Mouse (Mus musculus) forebrain, postnatal 0 days (tissue): ENCODE results near the gene Exosc6. TPM values are rescaled to one million over a fixed set of nuclear protein-coding genes. Genes with fewer than 3 reads are reported as not detected.

ENCODE experiments used
- microRNA-seq, 2 experiments: library from miRNA; unstranded; fragments of <30 nt; microRNA quantifications; one replicate each; pipeline ENCODE4; 2016
- polyA plus RNA-seq: library from polyadenylated mRNA; unstranded; fragments of >200 nt; fragmentation: Nextera tagmentation; extraction: Ambion mirVana; gene quantifications from 2 replicates; pipeline ENCODE4 v1.2.1, GENCODE M21; 2015
- total RNA-seq: library from RNA; depleted of rRNA; stranded (reverse); fragments of >200 nt; gene quantifications from 2 replicates; pipeline ENCODE4 v1.2.3, GENCODE M21; 2014; rRNA removed

Exosc6 gene
- total and polyA plus RNA-seq, 2 experiments from 2014 or later: not detected

Small RNA genes within 50 kb of the gene (microRNA-seq; reads per million reads assigned to microRNA genes)
- gene Gm24103 (0 reads per million in 2 experiments), gene Mir3473d (0.12 to 0.39 reads per million in 2 experiments)

Other genes starting within 250 kb of the Exosc6 start
- gene Cog4, start 209.7 kb upstream of the Exosc6 start, total RNA-seq: 50.5 and 63.5 TPM in 2 replicates
- gene Cog4, start 209.7 kb upstream of the Exosc6 start, polyA plus RNA-seq: 35.2 and 45.3 TPM in 2 replicates
- gene Sf3b3, start 209.6 kb upstream of the Exosc6 start, total RNA-seq: 80.3 and 99.2 TPM in 2 replicates
- gene Sf3b3, start 209.6 kb upstream of the Exosc6 start, polyA plus RNA-seq: 52.9 and 64.8 TPM in 2 replicates
- 8.8 and 12.4 TPM in 2 replicates for gene Fuk, start 153.9 kb upstream of the Exosc6 start, total RNA-seq
- 3.5 and 4.5 TPM in 2 replicates for gene Fuk, start 153.9 kb upstream of the Exosc6 start, polyA plus RNA-seq
- gene St3gal2, start 136.4 kb upstream of the Exosc6 start, total RNA-seq: 27.4 and 30.7 TPM in 2 replicates
- gene St3gal2, start 136.4 kb upstream of the Exosc6 start, polyA plus RNA-seq: 16.0 and 22.1 TPM in 2 replicates
- 32.5 and 44.3 TPM in 2 replicates for gene Ddx19a, start 58.5 kb upstream of the Exosc6 start, total RNA-seq
- gene Ddx19a, start 58.5 kb upstream of the Exosc6 start, polyA plus RNA-seq: 14.3 and 15.0 TPM in 2 replicates
- gene Ddx19b, start 24.6 kb upstream of the Exosc6 start, total RNA-seq: 12.5 and 16.8 TPM in 2 replicates
- gene Ddx19b, start 24.6 kb upstream of the Exosc6 start, polyA plus RNA-seq: 4.9 and 5.5 TPM in 2 replicates
- gene Aars, start 23.2 kb upstream of the Exosc6 start, total RNA-seq: 79.3 and 106 TPM in 2 replicates
- 67.4 and 74.5 TPM in 2 replicates for gene Aars, start 23.2 kb upstream of the Exosc6 start, polyA plus RNA-seq
- gene Clec18a, start 36.1 kb downstream of the Exosc6 start, total RNA-seq: 0.33 and 0.38 TPM in 2 replicates
- 0.42 and 0.54 TPM in 2 replicates for gene Clec18a, start 36.1 kb downstream of the Exosc6 start, polyA plus RNA-seq
- 27.5 and 31.5 TPM in 2 replicates for gene Pdpr, start 38.3 kb downstream of the Exosc6 start, total RNA-seq
- 5.8 and 9.3 TPM in 2 replicates for gene Pdpr, start 38.3 kb downstream of the Exosc6 start, polyA plus RNA-seq
- 32.1 and 45.0 TPM in 2 replicates for gene Glg1, start 202.9 kb downstream of the Exosc6 start, total RNA-seq
- gene Glg1, start 202.9 kb downstream of the Exosc6 start, polyA plus RNA-seq: 35.0 and 49.7 TPM in 2 replicates
- 19.4 and 19.5 TPM in 2 replicates for gene Rfwd3, start 243.9 kb downstream of the Exosc6 start, total RNA-seq
- gene Rfwd3, start 243.9 kb downstream of the Exosc6 start, polyA plus RNA-seq: 7.2 and 11.1 TPM in 2 replicates